Mouse (Mus musculus): ENCODE data around the gene Ccdc51. TPM values are rescaled to one million over a fixed set of nuclear protein-coding genes. Genes with fewer than 3 reads are reported as not detected.

The Ccdc51 gene
- polyA plus RNA-seq, 1 experiment from 2014 or later: 10.6 TPM

- no peak for TF ChIP-seq CTCF (IDR thresholded peaks at IDR 0.05; ENCODE audit: low read depth)
- Histone ChIP-seq H3K27me3 (ENCODE audit: insufficient read depth, low read length) (no peaks in the 10 kb centered on the region), H3K27ac (ENCODE audit: low read depth) (no peak overlapping the region), H3K4me2 (peak overlapping the region; percentile 27), H3K36me3 (ENCODE audit: insufficient read depth) (no peaks in the 10 kb centered on the region), H3K4me1 (ENCODE audit: insufficient read depth) (peaks cover 9% of the 10 kb centered on the region; the same call in 1 of the 2 replicates), H3K9me3 (ENCODE audit: low read depth, low read length) (no peaks in the 10 kb centered on the region), H3K9ac (peak overlapping the region; percentile 16), H3K4me3 (ENCODE audit: low read depth, low read length) (no peak overlapping the region)
- ATAC-seq (ENCODE audit: insufficient read depth): no peak
- 39% methylated on average over 7 of the region's 7 CpGs for WGBS
- no peak for DNase-seq
Measured at GRCm38 (mm10) chr9:109041351-109041750, 40.9 kb upstream of the Ccdc51 start.

GRCm38 (mm10) chr9:109046306-109046705 lies 36.0 kb upstream of the Ccdc51 start:
- Histone ChIP-seq H3K4me2 (no peak overlapping the region), H3K4me3 (ENCODE audit: low read depth, low read length) (no peak overlapping the region), H3K27me3 (ENCODE audit: insufficient read depth, low read length) (no peaks in the 10 kb centered on the region), H3K27ac (ENCODE audit: low read depth) (no peak overlapping the region), H3K4me1 (ENCODE audit: insufficient read depth) (0 out of 2 replicates have a peak, but pooled peaks cover 2% of the 10 kb centered on the region), H3K9ac (no peak overlapping the region), H3K9me3 (ENCODE audit: low read depth, low read length) (no peaks in the 10 kb centered on the region), H3K36me3 (ENCODE audit: insufficient read depth) (peaks cover 3% of the 10 kb centered on the region; the same call in 1 of the 2 replicates)
- ATAC-seq (ENCODE audit: insufficient read depth) (no peak), DNase-seq (peak; percentile 65)
- WGBS: 33% methylated on average over 5 of the region's 5 CpGs
- TF ChIP-seq CTCF (IDR thresholded peaks at IDR 0.05; ENCODE audit: low read depth): peak; percentile 80

GRCm38 (mm10) chr9:109049316-109049715 lies 33.0 kb upstream of the Ccdc51 start:
- DNase-seq (no peak), ATAC-seq (ENCODE audit: insufficient read depth) (no peak)
- H3K27me3 ChIP-seq (ENCODE audit: insufficient read depth, low read length): no peaks in the 10 kb centered on the region
- WGBS: 60% methylated on average over 7 of the region's 7 CpGs
- H3K4me2 ChIP-seq: no peak overlapping the region
- H3K36me3 ChIP-seq (ENCODE audit: insufficient read depth): peaks cover 5% of the 10 kb centered on the region; the same call in 1 of the 2 replicates
- no peak overlapping the region for H3K9ac ChIP-seq
- no peaks in the 10 kb centered on the region for H3K9me3 ChIP-seq (ENCODE audit: low read depth, low read length)
- H3K27ac ChIP-seq (ENCODE audit: low read depth): no peak overlapping the region
- no peak overlapping the region for H3K4me3 ChIP-seq (ENCODE audit: low read depth, low read length)
- TF ChIP-seq CTCF (IDR thresholded peaks at IDR 0.05; ENCODE audit: low read depth): no peak
- H3K4me1 ChIP-seq (ENCODE audit: insufficient read depth): no peaks in the 10 kb centered on the region

DNA sequence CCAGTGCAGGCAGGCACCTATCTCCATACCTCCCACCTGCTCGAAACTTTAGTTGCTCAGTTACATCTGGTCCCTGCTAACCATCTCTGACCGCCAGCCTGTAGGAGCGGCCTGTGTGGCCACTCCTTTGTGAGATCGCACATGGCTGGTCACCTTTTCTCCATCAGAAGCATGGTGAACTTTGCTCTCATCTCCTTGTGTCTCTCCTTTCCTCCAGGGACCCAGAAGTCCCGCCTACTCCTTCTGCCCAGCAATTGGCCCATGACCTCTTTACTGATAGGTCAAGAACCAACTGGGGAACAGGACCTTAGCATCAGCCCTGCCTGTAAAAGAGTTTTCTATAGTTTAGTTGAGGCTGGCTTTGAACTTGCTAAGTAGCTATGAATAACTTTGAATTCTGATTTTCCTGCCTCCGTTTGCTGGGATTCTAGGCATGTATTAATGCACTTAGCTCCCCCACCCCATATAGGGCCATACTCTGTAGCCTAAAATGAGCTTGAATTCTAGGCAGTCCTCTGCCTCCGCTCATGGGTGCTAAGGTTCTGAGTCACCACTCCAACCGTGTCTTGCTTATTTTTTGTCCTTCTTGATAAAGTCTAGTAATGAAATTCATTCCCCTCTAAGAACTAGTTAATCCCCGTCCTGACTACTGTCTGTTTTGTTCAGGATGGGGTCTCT lies 32.2 kb upstream of the Ccdc51 start:
- H3K27me3 ChIP-seq (ENCODE audit: insufficient read depth, low read length): no peaks in the 10 kb centered on the region
- H3K9me3 ChIP-seq (ENCODE audit: low read depth, low read length): no peaks in the 10 kb centered on the region
- H3K27ac ChIP-seq (ENCODE audit: low read depth): no peak overlapping the region
- DNase-seq (no peak), ATAC-seq (ENCODE audit: insufficient read depth) (no peak)
- 0 out of 2 replicates have a peak, but pooled peaks cover 4% of the 10 kb centered on the region for H3K4me1 ChIP-seq (ENCODE audit: insufficient read depth)
- TF ChIP-seq CTCF (IDR thresholded peaks at IDR 0.05; ENCODE audit: low read depth): no peak
- no peak overlapping the region for H3K4me3 ChIP-seq (ENCODE audit: low read depth, low read length)
- H3K9ac ChIP-seq: no peak overlapping the region
- WGBS: 77% methylated on average over 9 of the region's 9 CpGs
- H3K4me2 ChIP-seq: no peak overlapping the region
- peaks cover 5% of the 10 kb centered on the region; the same call in 1 of the 2 replicates for H3K36me3 ChIP-seq (ENCODE audit: insufficient read depth)

GRCm38 (mm10) chr9:109050674-109050997 lies 31.7 kb upstream of the Ccdc51 start:
- peaks cover 5% of the 10 kb centered on the region; the same call in 1 of the 2 replicates for H3K36me3 ChIP-seq (ENCODE audit: insufficient read depth)
- no peak for TF ChIP-seq CTCF (IDR thresholded peaks at IDR 0.05; ENCODE audit: low read depth)
- H3K9ac ChIP-seq: no peak overlapping the region
- ATAC-seq (ENCODE audit: insufficient read depth) (no peak), DNase-seq (no peak)
- no peaks in the 10 kb centered on the region for H3K27me3 ChIP-seq (ENCODE audit: insufficient read depth, low read length)
- no peaks in the 10 kb centered on the region for H3K9me3 ChIP-seq (ENCODE audit: low read depth, low read length)
- no peak overlapping the region for H3K27ac ChIP-seq (ENCODE audit: low read depth)
- no peak overlapping the region for H3K4me3 ChIP-seq (ENCODE audit: low read depth, low read length)
- 65% methylated on average over 3 of the region's 3 CpGs for WGBS
- no peak overlapping the region for H3K4me2 ChIP-seq
- 0 out of 2 replicates have a peak, but pooled peaks cover 4% of the 10 kb centered on the region for H3K4me1 ChIP-seq (ENCODE audit: insufficient read depth)

GRCm38 (mm10) chr9:109051011-109051501 lies 31.2 kb upstream of the Ccdc51 start:
- WGBS: 91% methylated on average over 13 of the region's 13 CpGs
- no peak overlapping the region for H3K27ac ChIP-seq (ENCODE audit: low read depth)
- H3K4me2 ChIP-seq: no peak overlapping the region
- DNase-seq (no peak), ATAC-seq (ENCODE audit: insufficient read depth) (no peak)
- no peaks in the 10 kb centered on the region for H3K27me3 ChIP-seq (ENCODE audit: insufficient read depth, low read length)
- H3K9me3 ChIP-seq (ENCODE audit: low read depth, low read length): no peaks in the 10 kb centered on the region
- H3K36me3 ChIP-seq (ENCODE audit: insufficient read depth): peaks cover 5% of the 10 kb centered on the region; the same call in 1 of the 2 replicates
- H3K4me3 ChIP-seq (ENCODE audit: low read depth, low read length): no peak overlapping the region
- 0 out of 2 replicates have a peak, but pooled peaks cover 4% of the 10 kb centered on the region for H3K4me1 ChIP-seq (ENCODE audit: insufficient read depth)
- no peak overlapping the region for H3K9ac ChIP-seq
- no peak for TF ChIP-seq CTCF (IDR thresholded peaks at IDR 0.05; ENCODE audit: low read depth)

- no peak overlapping the region for H3K4me2 ChIP-seq
- ATAC-seq (ENCODE audit: insufficient read depth) (no peak), DNase-seq (no peak)
- H3K4me3 ChIP-seq (ENCODE audit: low read depth, low read length): no peak overlapping the region
- WGBS: 84% methylated on average over 10 of the region's 10 CpGs
- H3K4me1 ChIP-seq (ENCODE audit: insufficient read depth): 0 out of 2 replicates have a peak, but pooled peaks cover 4% of the 10 kb centered on the region
- H3K36me3 ChIP-seq (ENCODE audit: insufficient read depth): peaks cover 12% of the 10 kb centered on the region; the same call in 1 of the 2 replicates
- H3K27ac ChIP-seq (ENCODE audit: low read depth): no peak overlapping the region
- no peak for TF ChIP-seq CTCF (IDR thresholded peaks at IDR 0.05; ENCODE audit: low read depth)
- no peak overlapping the region for H3K9ac ChIP-seq
- H3K27me3 ChIP-seq (ENCODE audit: insufficient read depth, low read length): no peaks in the 10 kb centered on the region
- no peaks in the 10 kb centered on the region for H3K9me3 ChIP-seq (ENCODE audit: low read depth, low read length)
Measured at GRCm38 (mm10) chr9:109051651-109052489, 30.4 kb upstream of the Ccdc51 start.
